Mouse (Mus musculus) ES-CJ7 (cell line): Measurements from ENCODE around the gene Zc3h18.

ENCODE experiments used
- DNase-seq: peaks from one replicate; pipeline ENCODE4 v3.0.0; 2011; ENCODE audit warnings: low read depth, low spot score

The Zc3h18 gene

GRCm38 (mm10) chr8:122436146-122436545 lies 59.7 kb downstream of the Zc3h18 start:
- DNase-seq = no peak

GRCm38 (mm10) chr8:122436586-122437125 lies 60.2 kb downstream of the Zc3h18 start:
- no peak for DNase-seq

GRCm38 (mm10) chr8:122437708-122438331 lies 61.4 kb downstream of the Zc3h18 start:
- no peak for DNase-seq

GRCm38 (mm10) chr8:122439336-122439735 lies 62.9 kb downstream of the Zc3h18 start:
- DNase-seq = no peak

- no peak for DNase-seq
These were observed 64.9 kb downstream of the Zc3h18 start for GRCm38 (mm10) chr8:122441326-122441725.

GRCm38 (mm10) chr8:122442356-122442755 lies 65.9 kb downstream of the Zc3h18 start:
- DNase-seq = no peak

- no peak for DNase-seq
These were observed 66.4 kb downstream of the Zc3h18 start for GRCm38 (mm10) chr8:122442781-122443180.

- peak; percentile 100 for DNase-seq
These were observed 67.0 kb downstream of the Zc3h18 start, which contains the start of gene Mvd for GRCm38 (mm10) chr8:122443262-122444006. Mvd (minus strand) TSS chr8:122443422.

- DNase-seq = peak; percentile 92
These were observed 67.8 kb downstream of the Zc3h18 start for GRCm38 (mm10) chr8:122444058-122444748.

GRCm38 (mm10) chr8:122445203-122445602 lies 68.8 kb downstream of the Zc3h18 start:
- DNase-seq = no peak

GRCm38 (mm10) chr8:122451161-122451703 lies 74.8 kb downstream of the Zc3h18 start:
- DNase-seq = no peak

- DNase-seq = no peak
These were observed 75.7 kb downstream of the Zc3h18 start for GRCm38 (mm10) chr8:122452154-122452553.

- no peak for DNase-seq
These were observed 78.0 kb downstream of the Zc3h18 start for GRCm38 (mm10) chr8:122454409-122454808.

- no peak for DNase-seq
These were observed 80.8 kb downstream of the Zc3h18 start for GRCm38 (mm10) chr8:122457171-122457570.

GRCm38 (mm10) chr8:122459218-122459900 lies 83.0 kb downstream of the Zc3h18 start:
- DNase-seq = peak; percentile 62

GRCm38 (mm10) chr8:122459990-122460389 lies 83.6 kb downstream of the Zc3h18 start:
- DNase-seq = no peak

- DNase-seq = peak; percentile 74
These were observed 84.4 kb downstream of the Zc3h18 start, which contains the start of gene Snai3 for GRCm38 (mm10) chr8:122460524-122461472. Snai3 (minus strand) TSS chr8:122460733.

GRCm38 (mm10) chr8:122461473-122462148 lies 85.2 kb downstream of the Zc3h18 start:
- DNase-seq = no peak

- no peak for DNase-seq
These were observed 86.1 kb downstream of the Zc3h18 start for GRCm38 (mm10) chr8:122462510-122462909.
